Mouse (Mus musculus) kidney, adult 2 months (tissue): ENCODE measurements around the gene Tap2.

Experiments used
- CTCF ChIP-seq: fragments of 200-500 bp; conservative IDR thresholded peaks from 2 replicates; pipeline ENCODE4 v1.5.1; 2011; ENCODE audit warnings: low read depth, mild to moderate bottlenecking, control low read depth, low read length, moderate library complexity, mixed read lengths; ENCODE audit not compliant: insufficient read depth, insufficient read length
- POLR2A ChIP-seq: fragments of 200-500 bp; IDR thresholded peaks from one replicate; pipeline ENCODE4 v1.6.1; 2011; ENCODE audit warnings: low read depth, low read length, control low read depth

GRCm38 (mm10) chr17:34185526-34185925 lies 17.8 kb upstream of the Tap2 start:
- TF ChIP-seq CTCF (no peak), POLR2A (no peak)
